Comparison of ENCODE assay signal across 30 mouse cellular contexts in the genomic region with DNA sequence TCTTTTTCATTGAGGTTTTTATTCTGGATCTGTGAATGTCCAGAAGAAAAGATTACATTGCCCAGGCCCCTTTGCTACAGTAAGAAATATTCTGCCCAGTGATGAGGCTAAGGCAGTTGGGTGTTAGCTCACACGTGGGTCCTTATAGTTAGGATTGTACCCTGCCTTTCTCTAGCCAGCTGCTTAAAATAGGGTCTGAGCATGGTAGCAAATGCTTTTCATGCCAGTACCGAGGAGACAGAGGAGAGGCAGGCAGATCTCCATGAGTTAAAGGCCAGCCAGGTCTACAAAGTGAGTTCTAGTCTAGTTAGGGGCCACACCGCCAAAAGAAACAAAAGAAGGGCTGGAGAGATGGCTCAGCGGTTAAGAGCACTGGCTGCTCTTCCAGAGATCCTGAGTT. TPM values are rescaled to one million over a fixed set of nuclear protein-coding genes. Genes with fewer than 3 reads are reported as not detected.
"Had no signal": no experiment of that assay in that cellular context is flagged by ENCODE, and none has a peak within 500 bp of the region (broad histone marks: within the 10 kb centered on the region; RNA-seq: fewer than 3 reads in every experiment).

No protein-coding gene starts in this region.

- H3K4me1 ChIP-seq: liver, embryonic 13.5 days had no signal

- DNase-seq: kidney, postnatal 10 days; layer of hippocampus, postnatal 36 days; liver, embryonic 13.5 days; lung, adult 2 months; lung, postnatal 14 days; lung, postnatal 4 days; retina, postnatal 1 day; right cerebral cortex, postnatal 25 days; spleen, adult 18-20 months; thymus, postnatal 25 days had no signal

- H3K27me3 ChIP-seq: kidney, embryonic 15.5 days; midbrain, embryonic 13.5 days; neural tube, embryonic 13.5 days; stomach, embryonic 15.5 days had no signal

- H3K27ac ChIP-seq: kidney, embryonic 15.5 days; left cerebral cortex, adult 2 months; liver, embryonic 13.5 days; midbrain, embryonic 13.5 days; neural tube, embryonic 13.5 days; stomach, embryonic 15.5 days had no signal

- H3K4me3 ChIP-seq: kidney, embryonic 15.5 days; left cerebral cortex, adult 2 months; liver, embryonic 13.5 days; midbrain, embryonic 13.5 days; myocyte; neural tube, embryonic 13.5 days; stomach, embryonic 15.5 days had no signal

- H3K9me3 ChIP-seq: kidney, embryonic 15.5 days; liver, embryonic 13.5 days; midbrain, embryonic 13.5 days; neural tube, embryonic 13.5 days; stomach, embryonic 15.5 days had no signal

- H3K36me3 ChIP-seq: kidney, embryonic 15.5 days; liver, embryonic 13.5 days; midbrain, embryonic 13.5 days; neural tube, embryonic 13.5 days; stomach, embryonic 15.5 days had no signal

- H3K4me2 ChIP-seq: kidney, embryonic 15.5 days; liver, embryonic 13.5 days; midbrain, embryonic 13.5 days; neural tube, embryonic 13.5 days; stomach, embryonic 15.5 days had no signal

- ATAC-seq: midbrain, embryonic 13.5 days; midbrain, embryonic 16.5 days had no signal

- H3K9ac ChIP-seq: kidney, embryonic 15.5 days; liver, embryonic 13.5 days; midbrain, embryonic 13.5 days; neural tube, embryonic 13.5 days; stomach, embryonic 15.5 days had no signal

RNA-seq across cellular contexts. Expression of a gene that starts 17.8 kb away (rescaled TPM):
- total RNA-seq: megakaryocyte progenitor cell, adult 5-6 weeks; megakaryocyte-erythroid progenitor cell, adult 5-6 weeks; monocyte, adult 5-6 weeks; neutrophil, adult 5-6 weeks had no signal

RNA-seq across cellular contexts. Expression of a gene that starts 51.2 kb away (rescaled TPM):
- total RNA-seq: layer of hippocampus, adult 8-10 months; layer of hippocampus, postnatal 10 days; layer of hippocampus, postnatal 36 days; left cerebral cortex, adult 2 months; left cerebral cortex, postnatal 10 days; left cerebral cortex, postnatal 36 days; liver, adult 2 months; megakaryocyte progenitor cell, adult 5-6 weeks; megakaryocyte-erythroid progenitor cell, adult 5-6 weeks; monocyte, adult 5-6 weeks; neutrophil, adult 5-6 weeks had no signal
- polyA plus RNA-seq: kidney, embryonic 15.5 days; limb, embryonic 11.5 days; limb, embryonic 14.5 days; liver, adult 2 months; liver, embryonic 13.5 days; liver, embryonic 16.5 days; midbrain, embryonic 13.5 days; myocyte; thymus, postnatal 0 days had no signal
